Mouse (Mus musculus) kidney, postnatal 0 days (tissue): ENCODE measurements around the gene Actb. TPM values are rescaled to one million over a fixed set of nuclear protein-coding genes. Genes with fewer than 3 reads are reported as not detected.

Source experiments
- ATAC-seq: fragments of 200-750 bp; cut with Nextera tagmentation; replicated peaks from 2 replicates; pipeline ENCODE4 v1.8.0; 2017; ENCODE audit warnings: low read depth, moderate number of reproducible peaks, moderate TSS enrichment, moderate library complexity; ENCODE audit not compliant: low FRiP score
- DNase-seq: peaks from one replicate; pipeline ENCODE4 v3.0.0-alpha.2; 2016; ENCODE audit warnings: low spot score
- H3K27ac ChIP-seq: fragments of 300-500 bp; sonication (generic); 2 replicates; pipeline ENCODE4 v1.5.1; 2014; ENCODE audit warnings: mild to moderate bottlenecking
- H3K27me3 ChIP-seq: fragments of 300-500 bp; sonication (generic); 2 replicates; pipeline ENCODE4 v1.6.1; 2014; ENCODE audit warnings: low read length, mixed read lengths; ENCODE audit not compliant: insufficient read depth
- H3K36me3 ChIP-seq: fragments of 300-500 bp; sonication (generic); 2 replicates; pipeline ENCODE4 v1.6.1; 2014; ENCODE audit warnings: low read length, mixed read lengths; ENCODE audit not compliant: insufficient read depth
- H3K4me1 ChIP-seq: fragments of 300-500 bp; sonication (generic); replicated peaks from 2 replicates; pipeline ENCODE4 v1.6.1; 2014; ENCODE audit warnings: antibody characterized with exemption, low read length, mixed read lengths; ENCODE audit not compliant: insufficient read depth
- H3K4me2 ChIP-seq: fragments of 300-500 bp; sonication (generic); 2 replicates; pipeline ENCODE4 v1.6.1; 2014; ENCODE audit warnings: mild to moderate bottlenecking, low read length, moderate library complexity, mixed read lengths
- H3K4me3 ChIP-seq: fragments of 300-500 bp; sonication (generic); replicated peaks from 2 replicates; pipeline ENCODE4 v1.5.1; 2014; ENCODE audit warnings: low read depth, low read length
- H3K9ac ChIP-seq: fragments of 300-500 bp; sonication (generic); 2 replicates; pipeline ENCODE4 v1.6.1; 2014; ENCODE audit warnings: low read depth, low read length
- H3K9me3 ChIP-seq: fragments of 300-500 bp; sonication (generic); replicated peaks from 2 replicates; pipeline ENCODE4 v1.6.1; 2016; ENCODE audit warnings: low read length, inconsistent platforms, mixed read lengths
- CTCF ChIP-seq: IDR thresholded peaks from 2 replicates; pipeline ENCODE4 v1.5.1; 2016; ENCODE audit warnings: antibody characterized with exemption, low read depth, mild to moderate bottlenecking, moderate library complexity
- WGBS: fragments of 180-500 bp; shearing (Covaris S2); extraction: QIAGEN DNeasy Blood & Tissue Kit; methylation state at CpG from one replicate; pipeline ENCODE4 v1.1.7; 2014; 5-methylcytosine and 5-hydroxymethylcytosine counted together
- polyA plus RNA-seq: library from polyadenylated mRNA; unstranded; fragments of >200 nt; fragmentation: Nextera tagmentation; extraction: Ambion mirVana; gene quantifications from 2 replicates; pipeline ENCODE4 v1.2.1, GENCODE M21; 2015

Actb gene
- polyA plus RNA-seq, 1 experiment from 2014 or later, result 14,836 TPM

GRCm38 (mm10) chr5:142904208-142905037 lies 2.1 kb downstream of the Actb start:
- H3K36me3 ChIP-seq, result peaks cover 48% of the 10 kb centered on the region
- H3K4me3 ChIP-seq, result peak overlapping the region; percentile 84
- H3K4me1 ChIP-seq, result peaks cover 25% of the 10 kb centered on the region
- H3K9ac ChIP-seq, result peak overlapping the region; percentile 98
- H3K27me3 ChIP-seq, result no peaks in the 10 kb centered on the region
- peak overlapping the region; percentile 65 for H3K4me2 ChIP-seq
- no peaks in the 10 kb centered on the region for H3K9me3 ChIP-seq
- TF ChIP-seq CTCF, result no peak
- DNase-seq (no peak), ATAC-seq (no peak)
- peak overlapping the region; percentile 99; the same call in 1 of the 2 replicates for H3K27ac ChIP-seq
- WGBS, result 37% methylated on average over 19 of the region's 19 CpGs

- no peak for ATAC-seq
- no peak for TF ChIP-seq CTCF
Observed at GRCm38 (mm10) chr5:142903470-142904207, 2.9 kb downstream of the Actb start.

GRCm38 (mm10) chr5:142902506-142903314 lies 3.8 kb downstream of the Actb start:
- 59% methylated on average over 5 of the region's 5 CpGs for WGBS
- Histone ChIP-seq H3K4me2 (peak overlapping the region; percentile 6; the same call in 1 of the 2 replicates), H3K9ac (no peak overlapping the region), H3K9me3 (no peaks in the 10 kb centered on the region), H3K4me1 (peaks cover 9% of the 10 kb centered on the region), H3K27ac (0 out of 2 replicates have a peak overlapping the region, but pooled peaks have one; percentile 13), H3K36me3 (peaks cover 52% of the 10 kb centered on the region), H3K27me3 (no peaks in the 10 kb centered on the region), H3K4me3 (no peak overlapping the region)
- DNase-seq (no peak), ATAC-seq (no peak)
- TF ChIP-seq CTCF, result no peak

More at GRCm38 (mm10) chr5:142903470-142904207, 2.9 kb downstream of the Actb start:
- Histone ChIP-seq H3K9ac (peak overlapping the region; percentile 98; the same call in 1 of the 2 replicates), H3K4me2 (peak overlapping the region; percentile 65), H3K4me1 (peaks cover 17% of the 10 kb centered on the region), H3K27me3 (no peaks in the 10 kb centered on the region), H3K27ac (peak overlapping the region; percentile 42; the same call in 1 of the 2 replicates), H3K4me3 (peak overlapping the region; percentile 84), H3K9me3 (no peaks in the 10 kb centered on the region), H3K36me3 (peaks cover 51% of the 10 kb centered on the region)
- WGBS, result 59% methylated on average over 14 of the region's 14 CpGs
- DNase-seq, result no peak

- ATAC-seq, result no peak
- peaks cover 2% of the 10 kb centered on the region; the same call in 1 of the 2 replicates for H3K4me1 ChIP-seq
- DNase-seq, result no peak
- TF ChIP-seq CTCF, result no peak
- no peak overlapping the region for H3K4me3 ChIP-seq
- no peaks in the 10 kb centered on the region for H3K27me3 ChIP-seq
- H3K9me3 ChIP-seq, result no peaks in the 10 kb centered on the region
- H3K9ac ChIP-seq, result no peak overlapping the region
- WGBS, result 41% methylated on average over 4 of the region's 4 CpGs
- H3K4me2 ChIP-seq, result no peak overlapping the region
- peaks cover 55% of the 10 kb centered on the region for H3K36me3 ChIP-seq
- 0 out of 2 replicates have a peak overlapping the region, but pooled peaks have one; percentile 13 for H3K27ac ChIP-seq
Observed at GRCm38 (mm10) chr5:142901846-142902505, 4.6 kb downstream of the Actb start.

GRCm38 (mm10) chr5:142901355-142901802 lies 5.2 kb downstream of the Actb start:
- no peak overlapping the region for H3K4me3 ChIP-seq
- H3K4me2 ChIP-seq, result no peak overlapping the region
- H3K27me3 ChIP-seq, result no peaks in the 10 kb centered on the region
- no peak overlapping the region for H3K9ac ChIP-seq
- no peaks in the 10 kb centered on the region; the same call in 1 of the 2 replicates for H3K4me1 ChIP-seq
- 70% methylated on average over 7 of the region's 7 CpGs for WGBS
- TF ChIP-seq CTCF, result no peak
- ATAC-seq (no peak), DNase-seq (peak; percentile 79)
- H3K36me3 ChIP-seq, result peaks cover 55% of the 10 kb centered on the region
- H3K9me3 ChIP-seq, result no peaks in the 10 kb centered on the region
- no peak overlapping the region for H3K27ac ChIP-seq
